Mouse (Mus musculus) CH12.LX (cell line): Measurements from ENCODE around the gene Ddx42. TPM values are rescaled to one million over a fixed set of nuclear protein-coding genes. Genes with fewer than 3 reads are reported as not detected.

Experiments used
- DNase-seq: peaks from one replicate; pipeline ENCODE4 v3.0.0-alpha.2; 2013; ENCODE audit errors: extremely low read depth
- H3K27ac ChIP-seq: 2 replicates; pipeline ENCODE4 v1.5.1; 2012; ENCODE audit warnings: low read depth, mild to moderate bottlenecking, control low read depth, moderate library complexity; ENCODE audit not compliant: insufficient read depth
- H3K27me3 ChIP-seq: replicated peaks from 2 replicates; pipeline ENCODE3; 2012; ENCODE audit warnings: inconsistent platforms
- H3K36me3 ChIP-seq, 2 experiments: replicated peaks in 1 of 2; 2 replicates each; pipeline versions ENCODE3 to v1.6.1; 2012; ENCODE audit warnings: inconsistent platforms in 1 of 2, low read length in 1 of 2, mild to moderate bottlenecking in 1 of 2, mixed read lengths in 1 of 2, moderate library complexity in 1 of 2; ENCODE audit not compliant: control insufficient read depth in 1 of 2, insufficient read depth in 1 of 2
- H3K4me1 ChIP-seq, 2 experiments: 2 replicates each; pipeline ENCODE4 v1.6.1; 2012; ENCODE audit warnings: inconsistent platforms in 1 of 2, moderate library complexity in 1 of 2; ENCODE audit not compliant: insufficient read depth in 2 of 2, control insufficient read depth in 1 of 2
- H3K4me2 ChIP-seq: 2 replicates; pipeline ENCODE4 v1.6.1; 2012; ENCODE audit warnings: low read depth, mild to moderate bottlenecking, control low read depth; ENCODE audit not compliant: poor library complexity, insufficient read depth, severe bottlenecking
- H3K4me3 ChIP-seq, 3 experiments: fragments of 150-350 bp in 1 of 3; sonication (generic) in 1 of 3; replicated peaks in 1 of 3; 2 replicates each; pipeline versions ENCODE3 to v1.5.1; 2011 to 2012; ENCODE audit warnings: low read depth in 2 of 3, low read length in 2 of 3, mild to moderate bottlenecking in 2 of 3, moderate library complexity in 2 of 3, control low read depth in 1 of 3, improper control_type of control experiment in 1 of 3, inconsistent platforms in 1 of 3, mixed read lengths in 1 of 3; ENCODE audit not compliant: poor library complexity in 1 of 3
- H3K79me2 ChIP-seq: replicated peaks from 2 replicates; pipeline ENCODE4 v1.6.1; 2012; ENCODE audit warnings: mild to moderate bottlenecking, moderate library complexity; ENCODE audit not compliant: control insufficient read depth, poor library complexity, insufficient read depth, severe bottlenecking; ENCODE audit errors: extremely low read depth
- H3K9ac ChIP-seq: 2 replicates; pipeline ENCODE4 v1.6.1; 2012; ENCODE audit warnings: low read depth, mild to moderate bottlenecking, control low read depth, moderate library complexity; ENCODE audit not compliant: insufficient read depth
- H3K9me3 ChIP-seq: replicated peaks from 2 replicates; pipeline ENCODE3; 2012; ENCODE audit warnings: low read length, inconsistent platforms, mixed read lengths
- BHLHE40 ChIP-seq: IDR thresholded peaks from 2 replicates; pipeline ENCODE4 v1.6.1; 2011; ENCODE audit warnings: mild to moderate bottlenecking, low read depth, low read length, improper control_type of control experiment
- CHD1 ChIP-seq: IDR thresholded peaks from 2 replicates; pipeline ENCODE4 v1.6.1; 2012; ENCODE audit warnings: low read depth, low read length, improper control_type of control experiment, inconsistent platforms
- CHD2 ChIP-seq: IDR thresholded peaks from 2 replicates; pipeline ENCODE4 v1.6.1; 2011; ENCODE audit warnings: low read length, improper control_type of control experiment
- CTCF ChIP-seq, 2 experiments: IDR thresholded peaks in 1 of 2; conservative IDR thresholded peaks in 1 of 2; 2 replicates each; pipeline ENCODE4 v1.5.1; 2011 to 2012; ENCODE audit warnings: low read depth in 2 of 2, low read length in 2 of 2, improper control_type of control experiment in 1 of 2, inconsistent platforms in 1 of 2, mild to moderate bottlenecking in 1 of 2, moderate library complexity in 1 of 2
- E2F4 ChIP-seq: IDR thresholded peaks from 2 replicates; pipeline ENCODE4 v1.6.1; 2011; ENCODE audit warnings: low read depth, low read length, improper control_type of control experiment; ENCODE audit not compliant: insufficient replicate concordance
- ELF1 ChIP-seq: IDR thresholded peaks from 2 replicates; pipeline ENCODE4 v1.6.1; 2014; ENCODE audit warnings: low read depth, mild to moderate bottlenecking, inconsistent platforms, low read length, improper control_type of control experiment
- EP300 ChIP-seq: IDR thresholded peaks from 2 replicates; pipeline ENCODE4 v1.6.1; 2011; ENCODE audit warnings: low read length, improper control_type of control experiment
- GABPA ChIP-seq: IDR thresholded peaks from 2 replicates; pipeline ENCODE4 v1.6.1; 2012; ENCODE audit warnings: low read depth, low read length, improper control_type of control experiment, inconsistent platforms; ENCODE audit not compliant: insufficient replicate concordance
- HCFC1 ChIP-seq: IDR thresholded peaks from 2 replicates; pipeline ENCODE4 v1.6.1; 2012; ENCODE audit warnings: low read depth, mild to moderate bottlenecking, inconsistent platforms, low read length, improper control_type of control experiment
- IRF4 ChIP-seq: IDR thresholded peaks from 2 replicates; pipeline ENCODE4 v1.6.1; 2014; ENCODE audit warnings: low read depth, mild to moderate bottlenecking, inconsistent platforms, low read length, improper control_type of control experiment
- JUN ChIP-seq: IDR thresholded peaks from 2 replicates; pipeline ENCODE4 v1.6.1; 2011; ENCODE audit warnings: low read depth, mild to moderate bottlenecking, low read length, improper control_type of control experiment, moderate library complexity; ENCODE audit not compliant: insufficient read depth
- JUND ChIP-seq: conservative IDR thresholded peaks from 2 replicates; pipeline ENCODE4 v1.6.1; 2011; ENCODE audit warnings: low read depth, low read length, improper control_type of control experiment
- KAT2A ChIP-seq: IDR thresholded peaks from 2 replicates; pipeline ENCODE4 v1.6.1; 2012; ENCODE audit warnings: low read length, improper control_type of control experiment, inconsistent platforms; ENCODE audit not compliant: insufficient replicate concordance
- MAFK ChIP-seq: IDR thresholded peaks from 2 replicates; pipeline ENCODE4 v1.6.1; 2011; ENCODE audit warnings: low read length, improper control_type of control experiment; ENCODE audit not compliant: insufficient replicate concordance
- MAX ChIP-seq: IDR thresholded peaks from 2 replicates; pipeline ENCODE4 v1.6.1; 2011; ENCODE audit warnings: low read length, improper control_type of control experiment
- MAZ ChIP-seq: IDR thresholded peaks from 2 replicates; pipeline ENCODE4 v1.6.1; 2012; ENCODE audit warnings: low read depth, mild to moderate bottlenecking, inconsistent platforms, low read length, improper control_type of control experiment, moderate library complexity
- MEF2A ChIP-seq: IDR thresholded peaks from 2 replicates; pipeline ENCODE4 v1.6.1; 2014; ENCODE audit warnings: low read depth, mild to moderate bottlenecking, inconsistent platforms, low read length, improper control_type of control experiment, borderline replicate concordance
- MXI1 ChIP-seq: IDR thresholded peaks from 2 replicates; pipeline ENCODE4 v1.6.1; 2011; ENCODE audit warnings: mild to moderate bottlenecking, low read depth, low read length, improper control_type of control experiment
- MYC ChIP-seq: IDR thresholded peaks from 2 replicates; pipeline ENCODE4 v1.6.1; 2011; ENCODE audit warnings: low read depth, mild to moderate bottlenecking, improper control_type of control experiment, low read length
- NELFE ChIP-seq: IDR thresholded peaks from 2 replicates; pipeline ENCODE4 v1.6.1; 2011; ENCODE audit warnings: low read depth, low read length, improper control_type of control experiment
- NRF1 ChIP-seq: IDR thresholded peaks from 2 replicates; pipeline ENCODE4 v1.6.1; 2014; ENCODE audit warnings: low read depth, mild to moderate bottlenecking, inconsistent platforms, low read length, improper control_type of control experiment, moderate library complexity
- PAX5 ChIP-seq: IDR thresholded peaks from 2 replicates; pipeline ENCODE4 v1.6.1; 2012; ENCODE audit warnings: low read length, inconsistent platforms, mixed read lengths
- POLR2A ChIP-seq: IDR thresholded peaks from 2 replicates; pipeline ENCODE4 v1.6.1; 2011; ENCODE audit warnings: low read depth, mild to moderate bottlenecking, improper control_type of control experiment, low read length
- POLR2AphosphoS2 ChIP-seq: IDR thresholded peaks from 2 replicates; pipeline ENCODE4 v1.6.1; 2011; ENCODE audit warnings: low read depth, low read length, improper control_type of control experiment
- RAD21 ChIP-seq: IDR thresholded peaks from 2 replicates; pipeline ENCODE4 v1.6.1; 2011; ENCODE audit warnings: low read depth, mild to moderate bottlenecking, low read length, improper control_type of control experiment, moderate library complexity
- RCOR1 ChIP-seq: conservative IDR thresholded peaks from 2 replicates; pipeline ENCODE4 v1.6.1; 2012; ENCODE audit warnings: low read depth, mild to moderate bottlenecking, inconsistent platforms, low read length, improper control_type of control experiment
- SIN3A ChIP-seq: IDR thresholded peaks from 2 replicates; pipeline ENCODE4 v1.6.1; 2012; ENCODE audit warnings: low read length, improper control_type of control experiment, inconsistent platforms
- SMC3 ChIP-seq: IDR thresholded peaks from 2 replicates; pipeline ENCODE4 v1.6.1; 2011; ENCODE audit warnings: low read depth, low read length, improper control_type of control experiment
- TBP ChIP-seq: conservative IDR thresholded peaks from 2 replicates; pipeline ENCODE4 v1.6.1; 2011; ENCODE audit warnings: low read depth, low read length, improper control_type of control experiment
- UBTF ChIP-seq: IDR thresholded peaks from 2 replicates; pipeline ENCODE4 v1.6.1; 2012; ENCODE audit warnings: low read depth, mild to moderate bottlenecking, inconsistent platforms, low read length, improper control_type of control experiment, moderate library complexity
- USF2 ChIP-seq: conservative IDR thresholded peaks from 2 replicates; pipeline ENCODE4 v1.6.1; 2011; ENCODE audit warnings: low read depth, low read length, improper control_type of control experiment
- ZC3H11A ChIP-seq: IDR thresholded peaks from 2 replicates; pipeline ENCODE4 v1.6.1; 2012; ENCODE audit warnings: low read depth, mild to moderate bottlenecking, inconsistent platforms, low read length, improper control_type of control experiment
- ZKSCAN1 ChIP-seq: IDR thresholded peaks from 2 replicates; pipeline ENCODE4 v1.6.1; 2012; ENCODE audit warnings: low read depth, inconsistent platforms, low read length, improper control_type of control experiment, borderline replicate concordance
- ZMIZ1 ChIP-seq: IDR thresholded peaks from 2 replicates; pipeline ENCODE4 v1.6.1; 2012; ENCODE audit warnings: low read depth, mild to moderate bottlenecking, inconsistent platforms, low read length, improper control_type of control experiment
- ZNF384 ChIP-seq: IDR thresholded peaks from 2 replicates; pipeline ENCODE4 v1.6.1; 2012; ENCODE audit warnings: low read depth, low read length, improper control_type of control experiment, inconsistent platforms
- dilution Hi-C: fragments of 300-500 bp; cut with MboI; formaldehyde crosslinking; loops from 2 replicates; pipeline ENCODE4 v1.14.3; 2020; ENCODE audit warnings: low sequenced_read_pairs; ENCODE audit not compliant: extremely low pct_unique_long_range_greater_than_20kb, extremely low pct_ligation_motif_present
- in situ Hi-C: fragments of 300-500 bp; cut with MboI; formaldehyde crosslinking; loops from 3 replicates; pipeline ENCODE4 v1.14.3; 2019; ENCODE audit warnings: low sequenced_read_pairs, low pct_ligation_motif_present, low pct_unique_long_range_greater_than_20kb, mixed read lengths
- polyA plus RNA-seq: library from polyadenylated mRNA; unstranded; fragments of >175 nt; gene quantifications from 2 replicates; pipeline ENCODE4 v1.2.1, GENCODE M21; 2012; ENCODE audit warnings: low read depth; ENCODE audit not compliant: insufficient read length
- total RNA-seq, 2 experiments: library from RNA; depleted of rRNA; stranded (reverse); fragments of 300-350 nt in 1 of 2; fragments of >200 nt in 1 of 2; gene quantifications; 2 replicates each; pipeline ENCODE4 v1.2.3; 2012 to 2014

Gene Ddx42
- total and polyA plus RNA-seq, 3 experiments = 63.8 to 94.6 (median 65.5) TPM

DNA sequence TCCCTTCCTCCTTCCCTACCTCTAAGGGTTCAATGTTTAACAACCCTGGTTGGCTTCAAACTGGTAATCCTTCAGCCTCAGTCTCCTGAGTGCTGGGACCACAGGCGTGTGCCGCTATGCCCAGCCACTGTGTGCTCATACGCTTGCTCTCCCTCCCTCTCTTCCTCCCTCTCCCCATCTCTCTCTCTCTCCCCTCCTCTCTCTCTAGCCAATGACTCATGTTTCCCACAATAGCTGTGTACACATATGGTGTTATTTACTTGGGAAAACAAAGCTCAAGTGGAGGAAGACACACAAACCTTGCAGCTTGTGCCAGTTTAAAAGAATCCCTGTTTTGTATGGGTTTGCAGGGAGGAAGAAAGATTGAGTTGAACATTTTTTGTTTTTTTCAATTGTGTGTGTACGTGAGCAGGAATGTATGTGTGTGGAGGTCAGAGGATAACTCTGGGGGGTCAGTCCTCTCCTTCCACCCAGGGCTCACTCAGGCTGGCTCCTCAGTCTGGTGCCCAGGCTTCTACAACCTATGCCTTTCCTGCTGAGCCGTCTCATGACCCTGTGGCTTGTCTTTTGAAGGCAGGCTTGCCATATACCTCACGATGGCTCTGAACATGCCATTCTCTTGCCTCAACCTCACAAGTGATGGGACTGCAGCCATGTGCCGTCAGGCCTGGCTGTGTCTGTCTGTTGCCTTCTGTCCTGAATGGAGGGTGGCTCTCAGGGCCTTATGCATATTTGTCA lies 36.8 kb upstream of the Ddx42 start:
- dilution Hi-C loops (no loop called here), in situ Hi-C loops (no loop called here)
- H3K27me3 ChIP-seq = no peaks in the 10 kb centered on the region
- peak overlapping the region in 1 of 3 experiments; percentile 8 for H3K4me3 ChIP-seq
- no peaks in the 10 kb centered on the region for H3K9me3 ChIP-seq
- H3K36me3 ChIP-seq = peaks cover 7 to 42% of the 10 kb centered on the region in 2 experiments
- H3K9ac ChIP-seq = no peak overlapping the region
- H3K4me1 ChIP-seq = peaks cover 19 to 34% of the 10 kb centered on the region in 2 experiments
- TF ChIP-seq RCOR1 (no peak), KAT2A (no peak), ZMIZ1 (peak; percentile 22; the same call in 1 of the 2 replicates), NRF1 (0 out of 2 replicates have a peak, but pooled peaks have one; percentile 23), ZKSCAN1 (no peak), MYC (no peak), POLR2AphosphoS2 (peak; percentile 79; the same call in 1 of the 2 replicates), JUND (peak; percentile 66; the same call in 1 of the 2 replicates), SMC3 (no peak), MAZ (no peak; the same call in 1 of the 2 replicates), ZNF384 (no peak), IRF4 (no peak), USF2 (no peak), CHD2 (peak; percentile 35; the same call in 1 of the 2 replicates), E2F4 (no peak), MAX (peak; percentile 80), UBTF (no peak), ZC3H11A (no peak), NELFE (no peak), EP300 (no peak), RAD21 (no peak), HCFC1 (no peak), BHLHE40 (no peak), SIN3A (no peak), MEF2A (peak; percentile 76), JUN (peak; percentile 59), ELF1 (no peak), POLR2A (no peak; the same call in 1 of the 2 replicates), MXI1 (no peak), TBP (no peak), PAX5 (no peak), GABPA (no peak), CHD1 (0 out of 2 replicates have a peak, but pooled peaks have one; percentile 75), MAFK (no peak), CTCF (conservative IDR thresholded peaks at IDR 0.05 in 1 of 2, IDR thresholded peaks at IDR 0.05 in 1 of 2; ENCODE audit: low read depth in 2 of 2, low read length in 2 of 2) (no peak)
- no peak for DNase-seq
- H3K27ac ChIP-seq = peak overlapping the region; percentile 85
- peak overlapping the region; percentile 83 for H3K4me2 ChIP-seq
- no peaks in the 10 kb centered on the region for H3K79me2 ChIP-seq
